ENCODE assay signal across 20 mouse cellular contexts in the genomic region with DNA sequence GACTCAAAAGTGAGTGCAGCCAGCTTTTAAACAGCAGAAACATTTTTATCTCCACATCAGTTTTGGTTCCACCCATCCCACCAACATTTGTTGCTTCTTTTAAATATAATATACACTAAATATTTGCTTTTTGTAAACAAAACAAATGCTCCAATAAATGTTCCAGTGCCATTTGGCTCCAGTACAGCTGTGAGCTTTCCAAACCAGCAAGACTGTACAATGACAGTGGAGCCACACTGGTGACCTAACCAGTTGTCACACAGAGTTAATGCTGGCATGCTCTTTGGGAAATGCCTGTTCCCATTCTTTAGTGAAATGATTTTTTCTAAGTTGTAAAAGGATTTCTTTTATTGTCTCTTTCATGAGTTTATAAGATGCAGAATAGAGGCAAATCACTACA. TPM values are rescaled to one million over a fixed set of nuclear protein-coding genes. Genes with fewer than 3 reads are reported as not detected.
"Had no signal": no experiment of that assay in that cellular context is flagged by ENCODE, and none has a peak within 500 bp of the region (broad histone marks: within the 10 kb centered on the region; RNA-seq: fewer than 3 reads in every experiment).

No protein-coding gene starts in this region.

- H3K27me3 ChIP-seq: kidney, embryonic 15.5 days; liver, embryonic 13.5 days; midbrain, embryonic 12.5 days; midbrain, embryonic 15.5 days; neural tube, embryonic 12.5 days; neural tube, embryonic 15.5 days had no signal

- H3K4me1 ChIP-seq: kidney, embryonic 15.5 days; liver, embryonic 13.5 days; midbrain, embryonic 12.5 days; midbrain, embryonic 15.5 days; neural tube, embryonic 12.5 days; neural tube, embryonic 15.5 days had no signal

- H3K4me3 ChIP-seq: kidney, embryonic 15.5 days; left cerebral cortex, adult 2 months; liver, embryonic 13.5 days; midbrain, embryonic 12.5 days; midbrain, embryonic 15.5 days; neural tube, embryonic 12.5 days; neural tube, embryonic 15.5 days had no signal

- H3K4me2 ChIP-seq: kidney, embryonic 15.5 days; liver, embryonic 13.5 days; midbrain, embryonic 12.5 days; midbrain, embryonic 15.5 days; neural tube, embryonic 12.5 days; neural tube, embryonic 15.5 days had no signal

- DNase-seq: kidney, adult 11 months; kidney, adult 8-10 months; kidney, postnatal 10 days; kidney, postnatal 36 days; layer of hippocampus, postnatal 36 days; liver, embryonic 13.5 days; right cerebral cortex, adult 18-20 months; right cerebral cortex, postnatal 14 days; right cerebral cortex, postnatal 4 days; thymus, adult 2 months; thymus, postnatal 14 days; thymus, postnatal 4 days had no signal

- H3K9ac ChIP-seq: kidney, embryonic 15.5 days; liver, embryonic 13.5 days; midbrain, embryonic 12.5 days; midbrain, embryonic 15.5 days; neural tube, embryonic 12.5 days; neural tube, embryonic 15.5 days had no signal

- H3K27ac ChIP-seq: kidney, embryonic 15.5 days; left cerebral cortex, adult 2 months; liver, embryonic 13.5 days; macrophage; midbrain, embryonic 12.5 days; midbrain, embryonic 15.5 days; neural tube, embryonic 12.5 days; neural tube, embryonic 15.5 days; stomach, postnatal 0 days had no signal

- ATAC-seq: midbrain, embryonic 15.5 days had no signal

- H3K36me3 ChIP-seq: kidney, embryonic 15.5 days; liver, embryonic 13.5 days; midbrain, embryonic 12.5 days; midbrain, embryonic 15.5 days; neural tube, embryonic 12.5 days; neural tube, embryonic 15.5 days had no signal

- H3K9me3 ChIP-seq: liver, embryonic 13.5 days; midbrain, embryonic 12.5 days; midbrain, embryonic 15.5 days; neural tube, embryonic 12.5 days; neural tube, embryonic 15.5 days had no signal

RNA-seq across cellular contexts. Expression of a gene that starts 18.0 kb away (rescaled TPM):
- polyA plus RNA-seq: macrophage had no signal
